Mouse (Mus musculus) CH12.LX (cell line): ENCODE measurements around the gene March10. TPM values are rescaled to one million over a fixed set of nuclear protein-coding genes. Genes with fewer than 3 reads are reported as not detected.

Source experiments
- DNase-seq: peaks from one replicate; pipeline ENCODE4 v3.0.0-alpha.2; 2013; ENCODE audit errors: extremely low read depth
- H3K27ac ChIP-seq: 2 replicates; pipeline ENCODE4 v1.5.1; 2012; ENCODE audit warnings: low read depth, mild to moderate bottlenecking, control low read depth, moderate library complexity; ENCODE audit not compliant: insufficient read depth
- H3K27me3 ChIP-seq: replicated peaks from 2 replicates; pipeline ENCODE3; 2012; ENCODE audit warnings: inconsistent platforms
- H3K36me3 ChIP-seq, 2 experiments: replicated peaks in 1 of 2; 2 replicates each; pipeline versions ENCODE3 to v1.6.1; 2012; ENCODE audit warnings: inconsistent platforms in 1 of 2, low read length in 1 of 2, mild to moderate bottlenecking in 1 of 2, mixed read lengths in 1 of 2, moderate library complexity in 1 of 2; ENCODE audit not compliant: control insufficient read depth in 1 of 2, insufficient read depth in 1 of 2
- H3K4me1 ChIP-seq, 2 experiments: 2 replicates each; pipeline ENCODE4 v1.6.1; 2012; ENCODE audit warnings: inconsistent platforms in 1 of 2, moderate library complexity in 1 of 2; ENCODE audit not compliant: insufficient read depth in 2 of 2, control insufficient read depth in 1 of 2
- H3K4me2 ChIP-seq: 2 replicates; pipeline ENCODE4 v1.6.1; 2012; ENCODE audit warnings: low read depth, mild to moderate bottlenecking, control low read depth; ENCODE audit not compliant: poor library complexity, insufficient read depth, severe bottlenecking
- H3K4me3 ChIP-seq, 3 experiments: fragments of 150-350 bp in 1 of 3; sonication (generic) in 1 of 3; replicated peaks in 1 of 3; 2 replicates each; pipeline versions ENCODE3 to v1.5.1; 2011 to 2012; ENCODE audit warnings: low read depth in 2 of 3, low read length in 2 of 3, mild to moderate bottlenecking in 2 of 3, moderate library complexity in 2 of 3, control low read depth in 1 of 3, improper control_type of control experiment in 1 of 3, inconsistent platforms in 1 of 3, mixed read lengths in 1 of 3; ENCODE audit not compliant: poor library complexity in 1 of 3
- H3K79me2 ChIP-seq: replicated peaks from 2 replicates; pipeline ENCODE4 v1.6.1; 2012; ENCODE audit warnings: mild to moderate bottlenecking, moderate library complexity; ENCODE audit not compliant: control insufficient read depth, poor library complexity, insufficient read depth, severe bottlenecking; ENCODE audit errors: extremely low read depth
- H3K9ac ChIP-seq: 2 replicates; pipeline ENCODE4 v1.6.1; 2012; ENCODE audit warnings: low read depth, mild to moderate bottlenecking, control low read depth, moderate library complexity; ENCODE audit not compliant: insufficient read depth
- H3K9me3 ChIP-seq: replicated peaks from 2 replicates; pipeline ENCODE3; 2012; ENCODE audit warnings: low read length, inconsistent platforms, mixed read lengths
- BHLHE40 ChIP-seq: IDR thresholded peaks from 2 replicates; pipeline ENCODE4 v1.6.1; 2011; ENCODE audit warnings: mild to moderate bottlenecking, low read depth, low read length, improper control_type of control experiment
- CHD2 ChIP-seq: IDR thresholded peaks from 2 replicates; pipeline ENCODE4 v1.6.1; 2011; ENCODE audit warnings: low read length, improper control_type of control experiment
- CTCF ChIP-seq, 2 experiments: IDR thresholded peaks in 1 of 2; conservative IDR thresholded peaks in 1 of 2; 2 replicates each; pipeline ENCODE4 v1.5.1; 2011 to 2012; ENCODE audit warnings: low read depth in 2 of 2, low read length in 2 of 2, improper control_type of control experiment in 1 of 2, inconsistent platforms in 1 of 2, mild to moderate bottlenecking in 1 of 2, moderate library complexity in 1 of 2
- E2F4 ChIP-seq: IDR thresholded peaks from 2 replicates; pipeline ENCODE4 v1.6.1; 2011; ENCODE audit warnings: low read depth, low read length, improper control_type of control experiment; ENCODE audit not compliant: insufficient replicate concordance
- ELF1 ChIP-seq: IDR thresholded peaks from 2 replicates; pipeline ENCODE4 v1.6.1; 2014; ENCODE audit warnings: low read depth, mild to moderate bottlenecking, inconsistent platforms, low read length, improper control_type of control experiment
- GABPA ChIP-seq: IDR thresholded peaks from 2 replicates; pipeline ENCODE4 v1.6.1; 2012; ENCODE audit warnings: low read depth, low read length, improper control_type of control experiment, inconsistent platforms; ENCODE audit not compliant: insufficient replicate concordance
- HCFC1 ChIP-seq: IDR thresholded peaks from 2 replicates; pipeline ENCODE4 v1.6.1; 2012; ENCODE audit warnings: low read depth, mild to moderate bottlenecking, inconsistent platforms, low read length, improper control_type of control experiment
- KAT2A ChIP-seq: IDR thresholded peaks from 2 replicates; pipeline ENCODE4 v1.6.1; 2012; ENCODE audit warnings: low read length, improper control_type of control experiment, inconsistent platforms; ENCODE audit not compliant: insufficient replicate concordance
- MAFK ChIP-seq: IDR thresholded peaks from 2 replicates; pipeline ENCODE4 v1.6.1; 2011; ENCODE audit warnings: low read length, improper control_type of control experiment; ENCODE audit not compliant: insufficient replicate concordance
- MAX ChIP-seq: IDR thresholded peaks from 2 replicates; pipeline ENCODE4 v1.6.1; 2011; ENCODE audit warnings: low read length, improper control_type of control experiment
- MAZ ChIP-seq: IDR thresholded peaks from 2 replicates; pipeline ENCODE4 v1.6.1; 2012; ENCODE audit warnings: low read depth, mild to moderate bottlenecking, inconsistent platforms, low read length, improper control_type of control experiment, moderate library complexity
- MEF2A ChIP-seq: IDR thresholded peaks from 2 replicates; pipeline ENCODE4 v1.6.1; 2014; ENCODE audit warnings: low read depth, mild to moderate bottlenecking, inconsistent platforms, low read length, improper control_type of control experiment, borderline replicate concordance
- MYC ChIP-seq: IDR thresholded peaks from 2 replicates; pipeline ENCODE4 v1.6.1; 2011; ENCODE audit warnings: low read depth, mild to moderate bottlenecking, improper control_type of control experiment, low read length
- NELFE ChIP-seq: IDR thresholded peaks from 2 replicates; pipeline ENCODE4 v1.6.1; 2011; ENCODE audit warnings: low read depth, low read length, improper control_type of control experiment
- NRF1 ChIP-seq: IDR thresholded peaks from 2 replicates; pipeline ENCODE4 v1.6.1; 2014; ENCODE audit warnings: low read depth, mild to moderate bottlenecking, inconsistent platforms, low read length, improper control_type of control experiment, moderate library complexity
- POLR2AphosphoS2 ChIP-seq: IDR thresholded peaks from 2 replicates; pipeline ENCODE4 v1.6.1; 2011; ENCODE audit warnings: low read depth, low read length, improper control_type of control experiment
- SIN3A ChIP-seq: IDR thresholded peaks from 2 replicates; pipeline ENCODE4 v1.6.1; 2012; ENCODE audit warnings: low read length, improper control_type of control experiment, inconsistent platforms
- TBP ChIP-seq: conservative IDR thresholded peaks from 2 replicates; pipeline ENCODE4 v1.6.1; 2011; ENCODE audit warnings: low read depth, low read length, improper control_type of control experiment
- TCF12 ChIP-seq: IDR thresholded peaks from 2 replicates; pipeline ENCODE4 v1.6.1; 2014; ENCODE audit warnings: low read depth, mild to moderate bottlenecking, inconsistent platforms, low read length, improper control_type of control experiment
- UBTF ChIP-seq: IDR thresholded peaks from 2 replicates; pipeline ENCODE4 v1.6.1; 2012; ENCODE audit warnings: low read depth, mild to moderate bottlenecking, inconsistent platforms, low read length, improper control_type of control experiment, moderate library complexity
- USF1 ChIP-seq: IDR thresholded peaks from 2 replicates; pipeline ENCODE4 v1.6.1; 2014; ENCODE audit warnings: low read depth, mild to moderate bottlenecking, inconsistent platforms, low read length, improper control_type of control experiment
- ZC3H11A ChIP-seq: IDR thresholded peaks from 2 replicates; pipeline ENCODE4 v1.6.1; 2012; ENCODE audit warnings: low read depth, mild to moderate bottlenecking, inconsistent platforms, low read length, improper control_type of control experiment
- ZKSCAN1 ChIP-seq: IDR thresholded peaks from 2 replicates; pipeline ENCODE4 v1.6.1; 2012; ENCODE audit warnings: low read depth, inconsistent platforms, low read length, improper control_type of control experiment, borderline replicate concordance
- ZMIZ1 ChIP-seq: IDR thresholded peaks from 2 replicates; pipeline ENCODE4 v1.6.1; 2012; ENCODE audit warnings: low read depth, mild to moderate bottlenecking, inconsistent platforms, low read length, improper control_type of control experiment
- dilution Hi-C: fragments of 300-500 bp; cut with MboI; formaldehyde crosslinking; loops from 2 replicates; pipeline ENCODE4 v1.14.3; 2020; ENCODE audit warnings: low sequenced_read_pairs; ENCODE audit not compliant: extremely low pct_unique_long_range_greater_than_20kb, extremely low pct_ligation_motif_present
- in situ Hi-C: fragments of 300-500 bp; cut with MboI; formaldehyde crosslinking; loops from 3 replicates; pipeline ENCODE4 v1.14.3; 2019; ENCODE audit warnings: low sequenced_read_pairs, low pct_ligation_motif_present, low pct_unique_long_range_greater_than_20kb, mixed read lengths
- polyA plus RNA-seq: library from polyadenylated mRNA; unstranded; fragments of >175 nt; gene quantifications from 2 replicates; pipeline ENCODE4 v1.2.1, GENCODE M21; 2012; ENCODE audit warnings: low read depth; ENCODE audit not compliant: insufficient read length
- total RNA-seq, 2 experiments: library from RNA; depleted of rRNA; stranded (reverse); fragments of 300-350 nt in 1 of 2; fragments of >200 nt in 1 of 2; gene quantifications; 2 replicates each; pipeline ENCODE4 v1.2.3; 2012 to 2014

Gene March10
- total and polyA plus RNA-seq, 3 experiments = not detected

GRCm38 (mm10) chr11:105368833-105369232 is 87.7 kb downstream of the March10 start:
- in situ Hi-C loops (no loop called here), dilution Hi-C loops (no loop called here)
- no peak for DNase-seq
- Histone ChIP-seq H3K4me3 (no peak overlapping the region), H3K4me2 (no peak overlapping the region), H3K36me3 (no peaks in the 10 kb centered on the region), H3K9me3 (no peaks in the 10 kb centered on the region), H3K27me3 (no peaks in the 10 kb centered on the region), H3K79me2 (no peaks in the 10 kb centered on the region), H3K9ac (no peak overlapping the region), H3K4me1 (peaks cover under 1 to 2% of the 10 kb centered on the region in 2 experiments; a peak in 1 of 4 replicates), H3K27ac (no peak overlapping the region)
- TF ChIP-seq POLR2AphosphoS2 (no peak), ZC3H11A (no peak), ZMIZ1 (no peak), MEF2A (no peak), GABPA (no peak), SIN3A (no peak), TBP (no peak), HCFC1 (no peak), E2F4 (no peak), MYC (no peak), KAT2A (no peak), MAFK (no peak), NRF1 (no peak), UBTF (no peak), USF1 (no peak), BHLHE40 (no peak), MAZ (no peak), CTCF (conservative IDR thresholded peaks at IDR 0.05 in 1 of 2, IDR thresholded peaks at IDR 0.05 in 1 of 2; ENCODE audit: low read depth in 2 of 2, low read length in 2 of 2) (no peak), MAX (no peak)

- in situ Hi-C loops = no loop called here
- no peak for DNase-seq
- Histone ChIP-seq H3K27me3 (no peaks in the 10 kb centered on the region), H3K4me2 (no peak overlapping the region), H3K4me3 (no peak overlapping the region), H3K4me1 (peaks cover 0 to 3% of the 10 kb centered on the region in 2 experiments; a peak in 2 of 4 replicates), H3K9ac (no peak overlapping the region), H3K36me3 (no peaks in the 10 kb centered on the region), H3K79me2 (no peaks in the 10 kb centered on the region), H3K9me3 (no peaks in the 10 kb centered on the region), H3K27ac (no peak overlapping the region)
- TF ChIP-seq TBP = no peak
- no peak for TF ChIP-seq POLR2AphosphoS2
- TF ChIP-seq NELFE = no peak
- TF ChIP-seq CHD2 = no peak
- no peak for TF ChIP-seq ELF1
- no peak for TF ChIP-seq TCF12
- TF ChIP-seq MEF2A = no peak
- no peak for TF ChIP-seq ZKSCAN1
- no peak for TF ChIP-seq KAT2A
- TF ChIP-seq MAZ = no peak
- no peak for TF ChIP-seq SIN3A
- dilution Hi-C loops = no loop called here
Measured at GRCm38 (mm10) chr11:105367163-105367562, 89.4 kb downstream of the March10 start.
